Mouse (Mus musculus) CH12F3 (cell line): ENCODE measurements around the gene Prkn.
"Not testable (repeated sequence)": the region's sequence is repeated elsewhere in the genome, so short reads cannot be mapped to it uniquely, and the experiment has no call there.

Source experiments
- in situ Hi-C: fragments of 300-500 bp; cut with MboI; formaldehyde crosslinking; loops from 2 replicates; pipeline ENCODE4 v1.14.3; 2020; ENCODE audit warnings: low sequenced_read_pairs

Gene Prkn

GRCm38 (mm10) chr17:11117508-11117907 lies 277.3 kb downstream of the Prkn start:
- in situ Hi-C loops, result no loop called here

GRCm38 (mm10) chr17:11124048-11124447 lies 283.9 kb downstream of the Prkn start:
- in situ Hi-C loops, result no loop called here

GRCm38 (mm10) chr17:11127217-11127616 lies 287.0 kb downstream of the Prkn start:
- in situ Hi-C loops, result no loop called here

- in situ Hi-C loops, result no loop called here
These were observed 290.7 kb downstream of the Prkn start for GRCm38 (mm10) chr17:11130919-11131318.

GRCm38 (mm10) chr17:11142321-11142720 lies 302.1 kb downstream of the Prkn start:
- in situ Hi-C loops, result no loop called here

- in situ Hi-C loops, result no loop called here
These were observed 315.9 kb downstream of the Prkn start for GRCm38 (mm10) chr17:11156119-11156518.

- in situ Hi-C loops, result no loop called here
These were observed 317.4 kb downstream of the Prkn start for GRCm38 (mm10) chr17:11157536-11157935.

- in situ Hi-C loops, result no loop called here
These were observed 321.3 kb downstream of the Prkn start for GRCm38 (mm10) chr17:11161436-11161835.

- in situ Hi-C loops, result no loop called here
These were observed 322.6 kb downstream of the Prkn start for GRCm38 (mm10) chr17:11162770-11163169.

- in situ Hi-C loops, result no loop called here
These were observed 347.2 kb downstream of the Prkn start for GRCm38 (mm10) chr17:11187356-11187755.

GRCm38 (mm10) chr17:11188494-11188893 lies 348.3 kb downstream of the Prkn start:
- in situ Hi-C loops, result no loop called here

GRCm38 (mm10) chr17:11190306-11190705 lies 350.1 kb downstream of the Prkn start:
- in situ Hi-C loops, result no loop called here

GRCm38 (mm10) chr17:11198134-11198533 lies 357.9 kb downstream of the Prkn start:
- in situ Hi-C loops, result no loop called here

GRCm38 (mm10) chr17:11209063-11209462 lies 368.9 kb downstream of the Prkn start:
- in situ Hi-C loops, result not testable (repeated sequence)

GRCm38 (mm10) chr17:11211006-11211405 lies 370.8 kb downstream of the Prkn start:
- in situ Hi-C loops, result no loop called here

GRCm38 (mm10) chr17:11211591-11211990 lies 371.4 kb downstream of the Prkn start:
- in situ Hi-C loops, result no loop called here

- in situ Hi-C loops, result no loop called here
These were observed 373.5 kb downstream of the Prkn start for GRCm38 (mm10) chr17:11213689-11214088.

- in situ Hi-C loops, result no loop called here
These were observed 388.8 kb downstream of the Prkn start for GRCm38 (mm10) chr17:11229011-11229410.

GRCm38 (mm10) chr17:11229426-11229825 lies 389.2 kb downstream of the Prkn start:
- in situ Hi-C loops, result no loop called here

GRCm38 (mm10) chr17:11230604-11231395 lies 390.6 kb downstream of the Prkn start:
- in situ Hi-C loops, result no loop called here

GRCm38 (mm10) chr17:11235273-11235672 lies 395.1 kb downstream of the Prkn start:
- in situ Hi-C loops, result no loop called here

- in situ Hi-C loops, result no loop called here
These were observed 404.9 kb downstream of the Prkn start for GRCm38 (mm10) chr17:11245040-11245439.

GRCm38 (mm10) chr17:11249216-11249615 lies 409.0 kb downstream of the Prkn start:
- in situ Hi-C loops, result no loop called here
